Comparison of ENCODE assay signal across 8 mouse cellular contexts in the genomic region with DNA sequence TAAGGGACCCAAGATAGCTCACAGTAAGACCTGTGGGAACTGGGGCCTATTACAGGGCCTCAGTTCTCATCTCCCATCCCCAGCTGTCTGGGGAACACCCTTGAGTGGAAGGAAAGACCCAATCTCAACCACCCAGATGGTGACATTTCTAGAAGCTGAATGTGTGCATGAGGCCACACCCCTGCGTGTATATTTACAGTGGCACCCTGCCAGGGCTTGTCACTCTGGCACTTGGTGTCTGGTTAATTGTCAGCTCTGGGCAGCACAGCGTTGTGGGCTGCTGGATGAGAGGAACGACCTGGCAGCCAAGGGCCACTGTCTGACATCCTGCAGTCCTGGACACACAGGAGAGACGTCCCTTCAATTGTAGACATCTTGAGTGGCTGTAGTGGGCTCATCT. TPM values are rescaled to one million over a fixed set of nuclear protein-coding genes. Genes with fewer than 3 reads are reported as not detected.
DNase-seq lines count a peak whose midpoint lies in the region; ATAC-seq lines count a peak whose summit lies in the region.

No protein-coding gene starts in this region.

- 64% methylated on average over 4 of the region's 4 CpGs for WGBS in midbrain, embryonic 14.5 days

- H3K36me3 ChIP-seq in midbrain, embryonic 14.5 days (ENCODE audit: control insufficient read depth, insufficient read depth, low read length) = peaks cover 13% of the 10 kb centered on the region

- no peak overlapping the region for H3K27ac ChIP-seq in midbrain, embryonic 14.5 days (replicated peaks; ENCODE audit: low read depth, low read length)

- no peaks in the 10 kb centered on the region for H3K9me3 ChIP-seq in midbrain, embryonic 14.5 days (ENCODE audit: control insufficient read depth, low read length)

- peak; percentile 52 for DNase-seq in adrenal gland, postnatal 10 days
- DNase-seq in adrenal gland, postnatal 25 days = no peak
- DNase-seq in urinary bladder, postnatal 25 days (ENCODE audit: low spot score) = peak; percentile 38
- no peak for DNase-seq in urinary bladder, postnatal 4 days (ENCODE audit: low spot score in 2 of 2)
- DNase-seq in kidney, postnatal 36 days = peak; percentile 57 to 67
- peak; percentile 28 for DNase-seq in midbrain, embryonic 14.5 days
- no peak for DNase-seq in left cerebral cortex, adult 11 months (ENCODE audit: low spot score)
- no peak for DNase-seq in frontal cortex, postnatal 25 days (ENCODE audit: low spot score in 2 of 2)

- ATAC-seq in midbrain, embryonic 14.5 days (ENCODE audit: low FRiP score, low TSS enrichment) = no peak

- H3K27me3 ChIP-seq in midbrain, embryonic 14.5 days (ENCODE audit: control insufficient read depth, insufficient read depth, low read length) = no peaks in the 10 kb centered on the region

- no peak overlapping the region for H3K4me2 ChIP-seq in midbrain, embryonic 14.5 days (ENCODE audit: low read length)

- peaks cover 28% of the 10 kb centered on the region for H3K4me1 ChIP-seq in midbrain, embryonic 14.5 days (ENCODE audit: control insufficient read depth, insufficient read depth, low read length)

- H3K9ac ChIP-seq in midbrain, embryonic 14.5 days (replicated peaks; ENCODE audit: low read length) = no peak overlapping the region

- H3K4me3 ChIP-seq in midbrain, embryonic 14.5 days (replicated peaks; ENCODE audit: low read depth, low read length) = no peak overlapping the region

RNA-seq across cellular contexts. Expression of gene Ube2v1, which starts 3.0 kb away (rescaled TPM):
- 100 to 1,000 TPM; 159 to 162 TPM for total RNA-seq in adrenal gland, postnatal 10 days (2021)
- 187 and 190 TPM in 2 replicates for total RNA-seq in adrenal gland, postnatal 25 days (2021)
- 286 and 299 TPM in 2 replicates for polyA plus RNA-seq in midbrain, embryonic 14.5 days (2014; fragmentation: Nextera tagmentation; extraction: Ambion mirVana)

RNA-seq across cellular contexts. Expression of gene Gm20431, which starts 32.4 kb away (rescaled TPM):
- 10 to 100 TPM; 16.4 to 17.5 TPM for total RNA-seq in adrenal gland, postnatal 10 days (2021)
- 12.1 and 15.7 TPM in 2 replicates for total RNA-seq in adrenal gland, postnatal 25 days (2021)
- 8.0 and 11.5 TPM in 2 replicates for polyA plus RNA-seq in midbrain, embryonic 14.5 days (2014; fragmentation: Nextera tagmentation; extraction: Ambion mirVana)

RNA-seq across cellular contexts. Expression of gene Cebpb, which starts 59.8 kb away (rescaled TPM):
- 100 to 1,000 TPM; 269 to 439 TPM for total RNA-seq in adrenal gland, postnatal 10 days (2021)
- 483 and 585 TPM in 2 replicates for total RNA-seq in adrenal gland, postnatal 25 days (2021)
- polyA plus RNA-seq in midbrain, embryonic 14.5 days (2014; fragmentation: Nextera tagmentation; extraction: Ambion mirVana) = 1.4 TPM in 2 replicates

Comparison
In these comparisons a context has a peak if more than half of its experiments do, and no peak if none do; other contexts are left out.
1. DNase-seq: peak in adrenal gland, postnatal 10 days (single experiment), urinary bladder, postnatal 25 days (single experiment), kidney, postnatal 36 days (2 of 2) and midbrain, embryonic 14.5 days (single experiment); none in adrenal gland, postnatal 25 days (single experiment), urinary bladder, postnatal 4 days (0 of 2), left cerebral cortex, adult 11 months (single experiment) and frontal cortex, postnatal 25 days (0 of 2).